Mouse (Mus musculus) stomach, embryonic 14.5 days (tissue): ENCODE measurements around the gene Fam184b. TPM values are rescaled to one million over a fixed set of nuclear protein-coding genes. Genes with fewer than 3 reads are reported as not detected.
A peak's percentile ranks its signal among the peaks of the same experiment; 100 is the strongest.
"Not testable (repeated sequence)": the region's sequence is repeated elsewhere in the genome, so short reads cannot be mapped to it uniquely, and the experiment has no call there.

ENCODE experiments used
- ATAC-seq: fragments of 200-750 bp; cut with Nextera tagmentation; 2 replicates; pipeline ENCODE4 v1.8.0; 2017; ENCODE audit warnings: low read depth, moderate TSS enrichment; ENCODE audit not compliant: insufficient number of reproducible peaks, insufficient read depth, low FRiP score
- H3K27ac ChIP-seq: fragments of 300-500 bp; sonication (generic); 2 replicates; pipeline ENCODE4 v1.5.1; 2014; ENCODE audit warnings: mild to moderate bottlenecking, low read length, moderate library complexity, mixed read lengths
- H3K27me3 ChIP-seq: fragments of 300-500 bp; sonication (generic); 2 replicates; pipeline ENCODE4 v1.6.1; 2014; ENCODE audit warnings: low read length, control low read depth, mixed read lengths; ENCODE audit not compliant: control insufficient read depth, insufficient read depth
- H3K36me3 ChIP-seq: fragments of 300-500 bp; sonication (generic); 2 replicates; pipeline ENCODE4 v1.6.1; 2014; ENCODE audit warnings: mild to moderate bottlenecking, control low read depth, low read length, moderate library complexity, mixed read lengths; ENCODE audit not compliant: control insufficient read depth, insufficient read depth
- H3K4me1 ChIP-seq: fragments of 300-500 bp; sonication (generic); 2 replicates; pipeline ENCODE4 v1.6.1; 2014; ENCODE audit warnings: low read length, control low read depth, mixed read lengths; ENCODE audit not compliant: control insufficient read depth, insufficient read depth
- H3K4me2 ChIP-seq: fragments of 300-500 bp; sonication (generic); replicated peaks from 2 replicates; pipeline ENCODE4 v1.6.1; 2014; ENCODE audit warnings: low read depth, low read length, control low read depth
- H3K4me3 ChIP-seq: fragments of 300-500 bp; sonication (generic); 2 replicates; pipeline ENCODE4 v1.5.1; 2014; ENCODE audit warnings: low read depth, low read length, control low read depth
- H3K9ac ChIP-seq: fragments of 300-500 bp; sonication (generic); replicated peaks from 2 replicates; pipeline ENCODE4 v1.6.1; 2014; ENCODE audit warnings: low read depth, mild to moderate bottlenecking, control low read depth, low read length, moderate library complexity, mixed read lengths
- H3K9me3 ChIP-seq: fragments of 300-500 bp; sonication (generic); 2 replicates; pipeline ENCODE4 v1.6.1; 2016; ENCODE audit warnings: low read depth, low read length, control low read depth; ENCODE audit not compliant: control insufficient read depth
- WGBS: fragments of 180-500 bp; shearing (Covaris S2); extraction: QIAGEN DNeasy Blood & Tissue Kit; methylation state at CpG from one replicate; pipeline ENCODE4 v1.1.7; 2014; 5-methylcytosine and 5-hydroxymethylcytosine counted together
- polyA plus RNA-seq: library from polyadenylated mRNA; unstranded; fragments of >200 nt; fragmentation: Nextera tagmentation; extraction: Ambion mirVana; gene quantifications from 2 replicates; pipeline ENCODE4 v1.2.1, GENCODE M21; 2014

The Fam184b gene
- polyA plus RNA-seq, 1 experiment from 2014 or later = 4.0 TPM

DNA sequence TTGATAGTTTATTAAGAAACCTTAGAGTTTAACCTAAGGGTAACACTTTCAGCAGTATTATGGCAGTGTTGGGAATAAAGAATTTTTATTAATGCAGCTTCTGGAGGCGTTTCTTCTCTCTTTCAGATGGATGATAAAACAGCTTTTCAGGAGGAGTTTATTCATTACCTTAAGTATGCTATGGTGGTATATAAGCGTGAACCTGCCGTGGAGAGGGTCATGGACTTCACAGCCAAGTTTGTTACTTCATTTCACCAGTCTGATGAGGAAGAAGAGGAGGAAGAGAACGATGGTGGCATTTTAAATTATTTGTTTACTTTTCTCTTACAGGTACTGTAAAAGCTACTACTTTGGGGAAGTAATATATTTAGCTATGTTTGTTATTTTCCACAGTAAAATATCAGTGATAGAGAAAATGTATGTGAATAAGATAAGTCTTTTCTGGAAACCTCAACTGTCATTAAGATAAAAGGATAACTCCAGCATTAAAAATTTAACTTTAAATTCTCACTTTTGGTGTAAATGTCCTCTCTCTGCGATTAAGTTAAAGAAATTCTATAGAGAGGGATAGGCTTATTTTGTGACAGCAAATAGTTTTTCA lies 31.6 kb upstream of the Fam184b start:
- Histone ChIP-seq H3K4me1 (0 out of 2 replicates have a peak, but pooled peaks cover 5% of the 10 kb centered on the region), H3K36me3 (peaks cover 11% of the 10 kb centered on the region), H3K9ac (0 out of 2 replicates have a peak overlapping the region, but pooled peaks have one; percentile 6), H3K27ac (no peak overlapping the region), H3K4me2 (peak overlapping the region; percentile 79), H3K9me3 (no peaks in the 10 kb centered on the region), H3K4me3 (peak overlapping the region; percentile 91), H3K27me3 (no peaks in the 10 kb centered on the region)
- WGBS = 45% methylated on average over 5 of the region's 5 CpGs
- ATAC-seq = no peak

DNA sequence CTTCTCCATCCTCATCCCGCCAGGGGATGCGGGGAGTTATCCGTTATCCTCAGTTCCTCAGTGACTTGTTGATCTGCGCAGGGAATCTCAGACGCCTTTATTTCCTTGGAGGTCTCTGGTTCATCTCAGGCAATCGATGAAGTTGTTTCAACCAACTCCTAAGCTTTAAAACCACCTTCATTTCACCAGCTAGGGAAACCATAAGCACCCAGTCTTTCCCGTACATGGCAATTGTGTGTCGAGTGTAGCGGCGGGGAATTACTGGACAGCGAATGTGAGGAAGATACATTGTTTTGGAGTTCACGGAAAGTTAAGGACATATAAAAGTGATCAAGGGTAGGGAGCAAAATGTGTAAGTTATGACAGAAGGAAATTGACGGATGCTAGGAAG lies 30.9 kb upstream of the Fam184b start:
- Histone ChIP-seq H3K36me3 (peaks cover 6% of the 10 kb centered on the region), H3K9me3 (no peaks in the 10 kb centered on the region), H3K9ac (peak overlapping the region; percentile 72), H3K27me3 (no peaks in the 10 kb centered on the region), H3K4me3 (peak overlapping the region; percentile 91), H3K4me2 (peak overlapping the region; percentile 79), H3K4me1 (0 out of 2 replicates have a peak, but pooled peaks cover 5% of the 10 kb centered on the region), H3K27ac (peak overlapping the region; percentile 78)
- ATAC-seq = no peak
- WGBS = under 1% methylated on average over 13 of the region's 13 CpGs

DNA sequence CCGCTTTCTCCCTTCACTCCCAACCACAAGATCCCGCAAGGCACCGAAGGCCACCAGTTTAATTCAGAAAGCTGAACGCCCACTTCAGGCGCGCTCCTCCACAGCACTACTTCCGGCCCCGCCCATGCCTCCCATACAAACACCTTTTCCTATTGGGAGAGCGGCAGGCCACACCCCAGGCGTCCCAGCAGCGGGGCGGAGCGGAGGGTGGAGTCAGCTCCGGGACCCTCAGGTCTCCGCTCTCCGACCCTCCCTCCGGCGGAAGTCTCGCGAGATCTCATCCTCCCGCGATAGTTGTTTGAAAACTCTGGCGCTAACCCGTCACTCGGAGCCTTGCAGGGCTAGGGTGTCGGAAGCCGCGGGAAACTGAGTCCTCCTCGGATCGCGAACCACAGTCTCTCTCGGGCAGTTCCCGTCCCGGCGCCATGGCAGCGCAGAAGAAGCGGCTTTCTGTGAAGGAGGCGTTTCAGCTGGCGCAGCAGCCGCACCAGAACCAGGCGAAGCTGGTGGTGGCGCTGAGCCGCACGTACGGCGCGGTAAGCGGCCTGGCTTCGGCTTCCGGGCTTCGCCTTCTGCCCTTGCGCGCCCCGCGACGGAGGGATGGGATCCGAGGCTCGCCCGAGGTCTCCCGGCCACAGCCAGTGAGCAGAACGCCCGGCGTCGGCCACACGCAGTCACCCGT lies 30.3 kb upstream of the Fam184b start, which contains the start of gene Ncapg:
Gene Ncapg (plus strand): TSS at position 322 of the 682 bp plus-strand sequence.
- Histone ChIP-seq H3K4me1 (0 out of 2 replicates have a peak, but pooled peaks cover 5% of the 10 kb centered on the region), H3K9me3 (no peaks in the 10 kb centered on the region), H3K4me3 (peak within 1 kb of the TSS; percentile 91), H3K9ac (peak within 1 kb of the TSS; percentile 73), H3K27me3 (no peaks in the 10 kb centered on the region), H3K27ac (peak within 1 kb of the TSS; percentile 83), H3K4me2 (peak within 1 kb of the TSS; percentile 83), H3K36me3 (peaks cover under 1% of the 10 kb centered on the region)
- ATAC-seq = peak; percentile 100
- WGBS = under 1% methylated on average over 66 of the region's 66 CpGs

DNA sequence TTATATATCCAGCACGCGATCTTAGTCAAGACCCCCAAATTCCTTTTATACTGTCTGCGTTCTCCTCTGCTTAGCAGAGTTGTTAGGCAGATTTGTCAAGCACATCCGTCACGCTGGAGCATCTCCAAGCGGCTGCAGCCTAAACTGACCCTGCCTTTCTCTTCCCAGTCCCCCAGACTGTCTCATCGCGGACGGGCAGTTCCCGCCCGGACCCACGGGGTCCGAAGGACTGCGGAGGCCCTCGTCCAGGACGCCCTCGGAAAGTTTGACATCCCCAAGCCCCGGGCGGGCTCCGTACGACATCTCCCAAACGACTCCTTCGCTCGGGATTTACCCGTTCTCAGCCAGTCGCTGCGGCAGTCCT lies 29.8 kb upstream of the Fam184b start:
- Histone ChIP-seq H3K36me3 (no peaks in the 10 kb centered on the region; the same call in 1 of the 2 replicates), H3K9ac (peak overlapping the region; percentile 73), H3K27me3 (no peaks in the 10 kb centered on the region), H3K4me2 (peak overlapping the region; percentile 83), H3K4me3 (peak overlapping the region; percentile 91), H3K9me3 (no peaks in the 10 kb centered on the region), H3K27ac (peak overlapping the region; percentile 83), H3K4me1 (0 out of 2 replicates have a peak, but pooled peaks cover 5% of the 10 kb centered on the region)
- ATAC-seq = peak; percentile 51; the same call in 1 of the 2 replicates
- WGBS = under 1% methylated on average over 27 of the region's 27 CpGs

DNA sequence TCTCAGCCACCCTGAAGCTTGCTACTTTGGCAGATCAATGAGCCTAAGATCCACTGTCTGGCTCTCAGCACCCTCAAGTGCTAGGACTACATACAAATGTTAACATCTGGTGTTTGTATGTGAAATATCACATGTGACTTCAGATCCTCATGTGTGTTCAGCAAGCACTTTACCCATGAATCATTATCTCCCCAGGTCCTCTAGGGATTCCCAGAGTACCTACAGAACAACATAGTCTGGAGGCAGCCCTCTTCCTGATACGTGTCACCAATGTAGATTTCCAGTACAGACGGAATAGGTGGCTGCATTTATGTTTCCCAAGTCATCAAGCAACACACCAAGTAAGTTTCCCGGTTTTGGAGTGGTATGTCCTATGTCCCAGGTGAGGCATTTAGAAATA lies 29.4 kb upstream of the Fam184b start:
- Histone ChIP-seq H3K4me2 (peak overlapping the region; percentile 83), H3K27me3 (no peaks in the 10 kb centered on the region), H3K4me3 (peak overlapping the region; percentile 91), H3K36me3 (no peaks in the 10 kb centered on the region; the same call in 1 of the 2 replicates), H3K9ac (peak overlapping the region; percentile 73), H3K9me3 (no peaks in the 10 kb centered on the region), H3K27ac (peak overlapping the region; percentile 83), H3K4me1 (0 out of 2 replicates have a peak, but pooled peaks cover 5% of the 10 kb centered on the region)
- WGBS = 3% methylated on average over 3 of the region's 3 CpGs
- ATAC-seq = no peak

DNA sequence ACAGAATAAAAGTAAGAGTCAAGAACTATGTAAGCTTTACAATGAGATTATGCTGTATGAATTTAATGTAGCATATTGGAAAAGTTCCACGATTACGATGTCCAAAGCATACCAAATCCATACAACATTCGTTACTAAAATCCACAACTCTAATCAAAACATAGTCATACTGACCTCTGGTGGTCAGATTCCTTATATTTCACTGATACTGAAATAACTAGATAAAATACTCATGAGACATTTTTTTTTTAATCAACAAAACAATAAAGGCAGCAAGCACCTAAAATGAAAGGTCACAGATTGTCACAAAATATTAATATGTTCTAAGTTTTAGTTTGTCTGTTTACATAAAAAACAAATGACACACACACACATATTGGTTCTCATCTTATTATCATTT lies 28.9 kb upstream of the Fam184b start:
- WGBS = 27% methylated on average over 3 of the region's 3 CpGs
- no peak for ATAC-seq
- H3K9ac ChIP-seq = no peak overlapping the region
- no peaks in the 10 kb centered on the region; the same call in 1 of the 2 replicates for H3K36me3 ChIP-seq
- H3K4me2 ChIP-seq = peak overlapping the region; percentile 83
- 0 out of 2 replicates have a peak, but pooled peaks cover 5% of the 10 kb centered on the region for H3K4me1 ChIP-seq
- H3K27ac ChIP-seq = no peak overlapping the region
- peak overlapping the region; percentile 91; the same call in 1 of the 2 replicates for H3K4me3 ChIP-seq
- no peaks in the 10 kb centered on the region for H3K27me3 ChIP-seq
- no peaks in the 10 kb centered on the region for H3K9me3 ChIP-seq

DNA sequence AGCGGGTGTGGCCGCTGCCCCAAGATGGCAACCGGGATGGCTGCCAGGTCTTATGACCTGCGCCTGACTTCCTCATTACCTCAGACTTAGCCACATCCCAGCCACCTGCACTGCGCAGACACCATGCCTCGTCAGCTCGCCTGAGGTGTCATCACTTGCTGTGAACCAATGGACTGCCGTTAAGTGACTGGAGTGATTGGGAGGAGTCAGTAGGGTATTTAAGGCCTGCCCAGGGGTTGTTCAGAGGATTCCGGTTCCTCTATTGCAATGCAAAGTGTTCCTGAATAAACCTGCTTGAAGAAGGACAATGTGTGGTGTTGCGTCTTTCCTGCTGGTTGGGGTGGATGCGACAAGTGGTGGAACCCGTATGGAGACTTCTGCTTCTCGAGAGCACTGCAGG lies 19.0 kb upstream of the Fam184b start:
- ATAC-seq, H3K4me3 ChIP-seq, H3K9ac ChIP-seq, H3K27me3 ChIP-seq, H3K36me3 ChIP-seq, H3K4me1 ChIP-seq, H3K9me3 ChIP-seq, H3K27ac ChIP-seq, H3K4me2 ChIP-seq: not testable (repeated sequence)
- WGBS = 95% methylated on average over 13 of the region's 13 CpGs

DNA sequence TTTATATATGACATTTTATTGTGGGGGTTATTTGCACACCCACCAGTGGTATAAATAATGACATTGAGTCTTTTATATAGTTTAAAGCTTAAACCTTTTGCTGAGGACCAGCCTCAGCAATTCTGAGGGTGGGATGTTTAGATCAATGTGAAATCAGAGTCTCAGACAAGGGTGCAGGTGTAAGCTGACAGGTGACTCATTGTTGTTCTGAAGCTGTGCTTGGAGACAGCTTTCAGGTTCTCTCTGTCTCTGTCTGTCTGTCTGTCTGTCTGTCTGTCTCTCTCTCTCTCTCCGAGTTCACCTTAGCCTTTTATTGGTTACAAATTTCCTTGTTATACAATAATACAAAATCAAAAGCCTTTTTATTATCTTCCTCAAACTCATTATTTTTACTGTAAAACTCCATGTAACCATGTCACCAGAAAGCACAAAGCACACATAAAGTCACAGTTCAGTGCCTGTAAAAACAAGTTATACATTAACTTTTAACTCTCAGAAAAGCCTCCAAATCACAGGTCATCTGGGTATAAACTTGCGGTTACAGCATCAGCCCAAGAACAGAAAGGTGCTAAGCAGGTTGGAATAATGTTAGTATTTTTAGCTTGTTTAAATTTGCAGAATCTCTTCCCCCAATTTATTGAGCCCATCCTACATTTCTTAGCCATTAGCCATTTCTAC lies 11.8 kb upstream of the Fam184b start:
- 81% methylated on average over 2 of the region's 2 CpGs for WGBS
- Histone ChIP-seq H3K4me2 (no peak overlapping the region), H3K9ac (no peak overlapping the region), H3K4me3 (no peak overlapping the region), H3K36me3 (no peaks in the 10 kb centered on the region), H3K27me3 (no peaks in the 10 kb centered on the region), H3K4me1 (no peaks in the 10 kb centered on the region), H3K9me3 (no peaks in the 10 kb centered on the region), H3K27ac (no peak overlapping the region)
- ATAC-seq = no peak
